Comparison of ENCODE assay signal across 29 mouse cellular contexts in the genomic region with DNA sequence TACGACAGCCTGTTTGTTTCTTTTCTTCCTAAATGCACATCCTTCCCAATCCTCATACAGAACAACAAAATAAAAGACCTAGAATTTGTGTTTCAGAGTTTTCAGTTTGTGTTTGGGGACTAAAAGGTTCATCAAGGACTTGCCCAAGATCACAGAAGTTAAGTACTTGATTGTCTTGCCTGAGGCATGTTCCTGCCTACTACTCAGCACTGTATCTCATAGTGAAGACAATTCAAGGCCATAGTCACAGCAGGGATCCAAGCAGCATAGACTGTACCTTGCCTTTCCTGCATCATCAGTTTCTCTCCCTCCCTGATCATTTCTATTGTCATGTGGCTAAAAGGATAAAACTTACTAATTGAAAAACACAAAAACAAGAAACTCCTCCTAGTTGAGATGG. TPM values are rescaled to one million over a fixed set of nuclear protein-coding genes. Genes with fewer than 3 reads are reported as not detected.
DNase-seq lines count a peak whose midpoint lies in the region; ATAC-seq and TF ChIP-seq lines count a peak whose summit lies in the region.
"Had no signal": no experiment of that assay in that cellular context is flagged by ENCODE, and none has a peak within 500 bp of the region (broad histone marks: within the 10 kb centered on the region; RNA-seq: fewer than 3 reads in every experiment).

No protein-coding gene starts in this region.

- 0 out of 2 replicates have a peak, but pooled peaks cover 3% of the 10 kb centered on the region for H3K36me3 ChIP-seq in ES-Bruce4 (ENCODE audit: control insufficient read depth, insufficient read depth, low read length, poor library complexity, severe bottlenecking)
- no peaks in the 10 kb centered on the region for H3K36me3 ChIP-seq in ES-E14 (ENCODE audit: control insufficient read depth, insufficient read depth, low read length, poor library complexity, severe bottlenecking)
- no peaks in the 10 kb centered on the region for H3K36me3 ChIP-seq in midbrain, embryonic 15.5 days (replicated peaks)
- H3K36me3 ChIP-seq: heart, embryonic 15.5 days; hindbrain, embryonic 13.5 days; intestine, embryonic 15.5 days had no signal

- no peak for ATAC-seq in midbrain, embryonic 15.5 days (replicated peaks)
- ATAC-seq: forebrain, embryonic 13.5 days; forebrain, embryonic 16.5 days; hindbrain, embryonic 16.5 days; intestine, embryonic 15.5 days; Patski had no signal

- H3K4me1 ChIP-seq in ES-Bruce4 (ENCODE audit: control insufficient read depth, insufficient read depth, low read length), result no peaks in the 10 kb centered on the region
- peaks cover 0 to 3% of the 10 kb centered on the region in 2 experiments; a peak in 2 of 4 replicates for H3K4me1 ChIP-seq in ES-E14 (ENCODE audit: control insufficient read depth in 2 of 2, insufficient read depth in 2 of 2, low read length in 2 of 2, poor library complexity in 1 of 2)
- H3K4me1 ChIP-seq in midbrain, embryonic 15.5 days, result no peaks in the 10 kb centered on the region
- H3K4me1 ChIP-seq: forebrain, embryonic 10.5 days; forebrain, embryonic 13.5 days; heart, embryonic 15.5 days; hindbrain, embryonic 10.5 days; hindbrain, embryonic 13.5 days; intestine, embryonic 15.5 days had no signal

- 94% methylated on average over 1 of the region's 1 CpGs for WGBS in midbrain, embryonic 15.5 days

- no peak overlapping the region for H3K9ac ChIP-seq in ES-Bruce4 (ENCODE audit: low read depth, poor library complexity, severe bottlenecking)
- H3K9ac ChIP-seq in ES-E14 (ENCODE audit: insufficient read depth, low read depth, low read length, poor library complexity, severe bottlenecking), result no peak overlapping the region
- no peak overlapping the region for H3K9ac ChIP-seq in midbrain, embryonic 15.5 days
- H3K9ac ChIP-seq: forebrain, embryonic 13.5 days; heart, embryonic 15.5 days; hindbrain, embryonic 13.5 days; intestine, embryonic 15.5 days had no signal

- no peak for TF ChIP-seq POLR2A in ES-Bruce4 (IDR thresholded peaks at IDR 0.05; ENCODE audit: insufficient read depth, low read length)

- H3K4me2 ChIP-seq in midbrain, embryonic 15.5 days, result no peak overlapping the region
- H3K4me2 ChIP-seq: forebrain, embryonic 13.5 days; heart, embryonic 11.5 days; heart, embryonic 15.5 days; hindbrain, embryonic 13.5 days; intestine, embryonic 15.5 days had no signal

- H3K27me3 ChIP-seq in ES-Bruce4 (ENCODE audit: control insufficient read depth, insufficient read depth, low read length, poor library complexity, severe bottlenecking), result no peaks in the 10 kb centered on the region
- no peaks in the 10 kb centered on the region for H3K27me3 ChIP-seq in midbrain, embryonic 15.5 days (replicated peaks)
- H3K27me3 ChIP-seq: CH12.LX; forebrain, embryonic 13.5 days; heart, embryonic 15.5 days; hindbrain, embryonic 13.5 days; intestine, embryonic 15.5 days; Patski had no signal

- peak; percentile 20 for DNase-seq in adrenal gland, adult 2 months
- DNase-seq in adrenal gland, postnatal 25 days, result no peak
- peak; percentile 51 for DNase-seq in ES-E14 (ENCODE audit: low read depth, low spot score)
- DNase-seq in ZHBTc4 (ENCODE audit: low read depth, low spot score), result peak; percentile 82
- DNase-seq in gastrocnemius, adult 18-20 months (ENCODE audit: low spot score), result no peak
- DNase-seq in ovary, postnatal 10 days (ENCODE audit: low spot score), result no peak
- DNase-seq: adrenal gland, adult 8-10 months; B cell, adult 2 months; cerebellum, adult 9-10 months; cerebellum, postnatal 14 days; gastrocnemius, postnatal 36 days; heart, postnatal 10 days; heart, postnatal 36 days; kidney, adult 11 months; kidney, adult 8-10 months had no signal

- H3K9me3 ChIP-seq in ES-Bruce4 (replicated peaks; ENCODE audit: control insufficient read depth, insufficient read depth, low read length, poor library complexity, severe bottlenecking) (no peaks in the 10 kb centered on the region), ES-E14 (ENCODE audit: control insufficient read depth, insufficient read depth, low read depth, low read length) (no peaks in the 10 kb centered on the region)
- no peaks in the 10 kb centered on the region for H3K9me3 ChIP-seq in midbrain, embryonic 15.5 days
- H3K9me3 ChIP-seq: forebrain, embryonic 10.5 days; G1E; heart, embryonic 15.5 days; hindbrain, embryonic 10.5 days; hindbrain, embryonic 13.5 days; intestine, embryonic 15.5 days had no signal

- H3K27ac ChIP-seq in ES-Bruce4 (ENCODE audit: insufficient read depth, low read length), result peak overlapping the region; percentile 23; the same call in 1 of the 2 replicates
- peak overlapping the region; percentile 47; the same call in 1 of the 2 replicates for H3K27ac ChIP-seq in ES-E14 (ENCODE audit: insufficient read depth, low read depth, low read length, poor library complexity, severe bottlenecking)
- no peak overlapping the region for H3K27ac ChIP-seq in midbrain, embryonic 15.5 days
- H3K27ac ChIP-seq: forebrain, embryonic 10.5 days; forebrain, embryonic 13.5 days; heart, embryonic 15.5 days; hindbrain, embryonic 10.5 days; hindbrain, embryonic 13.5 days; intestine, embryonic 15.5 days had no signal

- TF ChIP-seq EP300 in ES-Bruce4 (IDR thresholded peaks at IDR 0.05; ENCODE audit: insufficient read depth, low read depth, low read length), result no peak

- no peak overlapping the region for H3K4me3 ChIP-seq in ES-Bruce4 (ENCODE audit: low read depth, low read length)
- no peak overlapping the region for H3K4me3 ChIP-seq in ES-E14 (ENCODE audit: insufficient read depth in 1 of 2, low read depth in 1 of 2, low read length in 2 of 2, poor library complexity in 1 of 2, severe bottlenecking in 1 of 2)
- no peak overlapping the region for H3K4me3 ChIP-seq in midbrain, embryonic 15.5 days
- H3K4me3 ChIP-seq: forebrain, embryonic 10.5 days; forebrain, embryonic 13.5 days; heart, embryonic 15.5 days; hindbrain, embryonic 10.5 days; hindbrain, embryonic 13.5 days; intestine, embryonic 15.5 days had no signal

- in situ Hi-C loops in ES-E14 (cut with MboI; ENCODE audit: low sequenced_read_pairs in 2 of 2, unreplicated experiment in 2 of 2), result no loop called here

- TF ChIP-seq CTCF in ES-Bruce4 (IDR thresholded peaks at IDR 0.05; ENCODE audit: low read depth, low read length), result no peak

TF ChIP-seq in ES-E14, 5 proteins besides CTCF, POLR2A, EP300 and RAD21:
- TF ChIP-seq HCFC1 (IDR thresholded peaks at IDR 0.05; ENCODE audit: borderline replicate concordance, insufficient read depth, low read length) (no peak), MAFK (IDR thresholded peaks at IDR 0.05; ENCODE audit: insufficient read depth, low read depth, low read length) (no peak), ZNF384 (IDR thresholded peaks at IDR 0.05; ENCODE audit: low read depth, low read length) (no peak), ZC3H11A (IDR thresholded peaks at IDR 0.05; ENCODE audit: borderline replicate concordance, low read depth, low read length) (no peak), CHD2 (IDR thresholded peaks at IDR 0.05; ENCODE audit: low read depth, low read length) (no peak)

RNA-seq across cellular contexts. Expression of a gene that starts 49.0 kb away (rescaled TPM):
- 10 to 100 TPM; 13.2 to 24.8 TPM for total RNA-seq in adrenal gland, adult 2 months (2021)
- 44.6 and 68.0 TPM in 2 replicates for polyA plus RNA-seq in adrenal gland, adult 2 months (2012; rRNA removed)
- 21.7 and 26.1 TPM in 2 replicates for total RNA-seq in adrenal gland, postnatal 25 days (2021)
- 34.6 and 38.8 TPM in 2 replicates for polyA plus RNA-seq in ES-Bruce4 (2011; ENCODE audit: insufficient read depth, insufficient read length, low read depth, missing spikeins)
- 20.5 and 21.4 TPM in 2 replicates for total RNA-seq in ES-E14 (2012; rRNA removed)
- 1 to 10 TPM; 6.6 to 6.9 TPM for total RNA-seq in gastrocnemius, adult 18-20 months (2021)
- polyA plus RNA-seq in midbrain, embryonic 15.5 days (2015; fragmentation: Nextera tagmentation; extraction: Ambion mirVana), result 8.1 and 9.0 TPM in 2 replicates

RNA-seq across cellular contexts. Expression of a gene that starts 54.2 kb away (rescaled TPM):
- total RNA-seq in adrenal gland, adult 2 months (2021), result 100 to 1,000 TPM; 128 to 130 TPM
- polyA plus RNA-seq in adrenal gland, adult 2 months (2012; rRNA removed), result 230 and 245 TPM in 2 replicates
- total RNA-seq in adrenal gland, postnatal 25 days (2021), result 117 and 130 TPM in 2 replicates
- polyA plus RNA-seq in ES-Bruce4 (2011; ENCODE audit: insufficient read depth, insufficient read length, low read depth, missing spikeins), result 30.8 and 38.7 TPM in 2 replicates
- 65.9 and 70.5 TPM in 2 replicates for total RNA-seq in ES-E14 (2012; rRNA removed)
- total RNA-seq in gastrocnemius, adult 18-20 months (2021), result 10 to 100 TPM; 29.8 to 30.6 TPM
- polyA plus RNA-seq in midbrain, embryonic 15.5 days (2015; fragmentation: Nextera tagmentation; extraction: Ambion mirVana), result 63.2 and 67.7 TPM in 2 replicates

Comparison
In these comparisons a context has a peak if more than half of its experiments do, and no peak if none do; other contexts are left out.
1. DNase-seq: peak in adrenal gland, adult 2 months (single experiment), ES-E14 (single experiment) and ZHBTc4 (single experiment); none in adrenal gland, postnatal 25 days (single experiment), gastrocnemius, adult 18-20 months (single experiment) and ovary, postnatal 10 days (single experiment).